Mouse (Mus musculus) A20 (cell line): ENCODE results near the gene Smad6.

Experiments
- DNase-seq: peaks from one replicate; pipeline ENCODE4 v3.0.0-alpha.2; 2011; ENCODE audit warnings: low read depth, low spot score

Smad6 gene

DNA sequence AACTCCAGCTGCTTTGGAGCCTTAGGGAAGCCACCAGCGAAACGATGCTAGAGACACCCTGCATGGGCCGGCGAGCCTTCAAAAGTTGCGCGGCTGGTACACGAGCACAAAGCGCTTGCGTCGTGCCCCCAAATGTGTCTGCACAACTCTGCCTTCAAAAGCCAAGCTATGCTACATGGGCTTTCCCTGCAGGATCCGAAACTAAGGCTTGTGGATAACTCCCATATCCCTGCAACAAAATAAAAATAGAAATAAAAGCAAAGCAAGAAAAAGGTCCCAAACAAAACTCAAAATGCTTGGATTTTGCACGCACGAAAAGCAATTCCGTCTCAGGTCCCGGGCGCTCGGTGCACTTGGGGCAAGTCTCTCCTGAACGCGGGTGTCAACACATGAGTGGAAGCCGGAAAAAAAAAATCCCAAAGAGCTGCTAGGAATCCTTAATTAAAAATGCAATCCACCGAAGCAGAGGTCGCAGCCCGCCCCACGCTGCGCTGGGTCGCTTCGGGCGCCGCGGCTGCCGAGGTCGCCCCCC is 474 bp downstream of the Smad6 start:
- DNase-seq: no peak

DNA sequence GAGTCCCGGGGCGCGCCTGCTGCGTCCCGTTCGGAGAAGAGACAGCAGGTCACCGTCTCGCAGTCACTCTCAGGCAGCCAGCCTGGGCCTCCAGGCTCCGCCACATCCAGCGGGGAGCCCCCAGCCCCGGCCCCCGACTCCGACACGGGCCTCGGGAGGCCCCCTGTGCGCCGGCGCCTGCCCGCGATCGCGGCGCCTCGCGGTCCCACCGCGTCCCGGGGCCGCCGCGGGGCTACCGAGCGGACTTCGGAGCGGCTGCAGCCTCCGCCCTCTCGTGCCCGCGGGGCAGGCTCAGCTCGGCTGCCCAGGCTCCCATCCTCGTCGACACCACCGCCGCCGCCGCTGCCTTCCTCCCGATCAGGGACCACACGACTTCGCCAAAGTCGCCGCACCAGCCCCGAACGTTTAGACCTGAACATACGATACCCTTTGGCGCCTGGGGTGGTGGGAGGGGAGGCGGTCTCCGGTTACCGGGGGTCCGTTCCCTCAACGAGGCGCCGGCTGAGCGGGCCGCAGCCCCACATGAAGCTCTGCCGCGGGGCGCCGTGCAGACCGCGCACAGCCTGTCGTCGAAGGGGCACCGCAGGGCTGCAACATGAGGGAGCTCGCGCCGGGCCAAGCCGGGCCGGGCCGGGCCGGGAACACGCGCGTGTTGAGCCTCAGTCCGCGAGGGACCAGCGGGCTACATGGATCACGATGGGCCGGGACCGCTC is 1.1 kb downstream of the Smad6 start:
- no peak for DNase-seq

- no peak for DNase-seq
Measured at GRCm38 (mm10) chr9:64020171-64020605, 1.7 kb downstream of the Smad6 start.

GRCm38 (mm10) chr9:64019036-64019886 is 2.6 kb downstream of the Smad6 start:
- DNase-seq: no peak

- DNase-seq: no peak
Measured at GRCm38 (mm10) chr9:64017861-64018793, 3.7 kb downstream of the Smad6 start.

DNA sequence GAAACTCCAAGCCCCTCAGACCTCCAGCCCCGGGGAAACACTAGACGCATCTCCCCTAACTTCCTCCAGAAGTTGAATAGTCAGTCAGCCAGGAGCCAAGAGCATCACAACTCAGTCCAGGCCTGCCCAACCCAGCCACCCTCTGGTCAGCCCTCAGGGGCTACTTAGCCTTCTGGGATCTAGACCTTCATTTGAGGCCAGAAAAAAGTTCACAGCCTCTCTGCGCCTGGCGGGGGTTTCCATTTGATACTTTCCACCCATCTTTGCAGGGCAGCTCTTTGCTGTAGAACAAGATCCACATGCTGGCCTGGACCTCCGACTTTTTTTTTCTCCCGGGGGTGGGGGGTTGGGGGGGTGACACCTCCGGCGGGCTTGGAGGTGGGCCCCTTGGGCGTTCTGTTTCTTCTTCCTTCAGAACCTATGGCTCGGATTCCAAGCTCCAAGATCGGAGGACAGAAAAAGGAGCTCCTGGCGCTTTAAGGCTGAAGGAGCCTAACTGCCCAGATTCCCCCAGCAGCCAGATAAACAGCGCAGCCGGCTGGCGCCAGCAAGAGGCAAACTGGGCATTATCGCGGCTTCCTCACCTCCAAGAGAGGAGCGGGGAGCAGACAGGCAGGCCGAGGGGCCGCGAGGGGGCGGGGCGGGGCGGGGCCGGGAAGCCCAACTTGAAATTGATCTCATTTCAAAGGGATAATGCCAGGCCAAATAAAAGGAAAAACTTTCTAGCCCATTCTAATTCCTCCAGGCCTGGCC is 5.0 kb downstream of the Smad6 start:
- no peak for DNase-seq

GRCm38 (mm10) chr9:64016092-64016491 is 5.8 kb downstream of the Smad6 start:
- no peak for DNase-seq

DNA sequence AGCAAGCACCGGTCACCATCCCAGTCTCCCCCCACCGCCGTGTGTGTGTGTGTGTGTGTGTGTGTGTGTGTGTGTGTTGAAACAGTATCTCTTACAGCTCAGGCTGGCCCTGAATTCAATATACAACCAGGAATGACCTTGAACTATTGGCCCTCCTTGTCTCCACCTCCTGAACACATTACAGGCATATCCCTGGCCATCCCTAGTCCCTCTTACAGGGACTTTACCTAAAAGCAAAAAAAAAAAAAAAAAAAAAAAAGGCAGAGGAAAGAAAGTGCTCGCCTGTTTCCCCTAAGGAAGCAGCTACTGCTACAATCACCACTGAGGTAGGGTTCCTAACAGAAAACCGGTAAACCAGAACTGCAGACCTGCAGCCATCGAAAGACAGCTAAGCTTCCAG is 7.1 kb downstream of the Smad6 start:
- no peak for DNase-seq

DNA sequence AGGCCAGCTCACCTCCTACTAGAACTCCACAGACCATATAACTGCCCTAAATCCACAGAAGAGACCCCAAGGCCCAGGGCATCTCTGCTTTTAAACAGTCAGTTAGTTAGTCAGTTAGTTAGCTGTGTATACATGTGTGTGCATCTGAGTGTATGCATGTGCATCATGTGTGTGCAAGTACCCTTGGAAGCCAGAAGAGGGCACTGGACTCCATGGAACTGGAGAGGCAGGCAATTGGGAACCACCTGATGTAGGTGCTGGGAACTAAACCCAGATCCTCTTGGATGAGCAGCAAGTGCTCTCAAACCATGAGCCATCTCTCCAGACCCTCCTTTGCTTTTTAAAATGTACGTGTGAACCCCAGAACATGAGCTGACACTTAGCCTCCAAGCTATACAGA is 10.5 kb downstream of the Smad6 start:
- DNase-seq: no peak

DNA sequence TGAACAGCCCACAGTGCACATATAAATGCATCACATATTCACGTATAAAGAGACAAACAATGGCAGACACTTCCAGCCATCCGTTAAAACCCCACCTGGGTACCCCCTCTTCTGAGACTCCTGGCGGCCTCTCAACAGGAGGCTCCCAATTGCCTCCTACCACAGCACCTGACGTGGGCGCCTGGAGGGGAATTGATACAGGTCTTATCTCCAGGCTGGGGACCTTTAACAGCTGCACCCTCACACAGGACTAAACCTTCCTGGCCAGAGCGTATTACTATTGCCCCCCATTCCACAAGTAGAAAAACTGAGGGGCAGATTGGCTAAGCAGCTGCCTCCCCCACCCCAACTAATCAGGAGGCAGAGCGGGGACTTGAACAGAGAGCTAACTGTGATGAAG is 18.9 kb downstream of the Smad6 start:
- no peak for DNase-seq

DNA sequence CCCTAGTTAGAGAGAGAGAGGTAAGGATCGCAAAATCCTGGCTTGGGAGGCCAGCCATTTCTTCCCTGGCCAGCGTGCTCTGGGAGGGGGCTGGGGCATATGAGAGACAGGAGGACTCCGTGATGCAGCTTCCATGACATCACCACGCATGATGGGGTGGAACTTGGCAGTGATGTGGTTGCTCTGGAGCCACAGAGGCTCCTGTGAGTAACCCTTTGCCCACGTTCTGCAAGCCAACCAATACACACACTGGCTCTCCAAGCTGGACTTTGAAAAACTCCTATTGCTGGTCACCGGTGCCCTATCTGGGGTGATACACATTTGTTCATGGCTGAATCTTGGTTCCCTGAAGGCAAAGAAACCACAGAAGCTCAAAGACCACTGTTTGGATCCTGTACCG is 20.8 kb downstream of the Smad6 start:
- DNase-seq: no peak

DNA sequence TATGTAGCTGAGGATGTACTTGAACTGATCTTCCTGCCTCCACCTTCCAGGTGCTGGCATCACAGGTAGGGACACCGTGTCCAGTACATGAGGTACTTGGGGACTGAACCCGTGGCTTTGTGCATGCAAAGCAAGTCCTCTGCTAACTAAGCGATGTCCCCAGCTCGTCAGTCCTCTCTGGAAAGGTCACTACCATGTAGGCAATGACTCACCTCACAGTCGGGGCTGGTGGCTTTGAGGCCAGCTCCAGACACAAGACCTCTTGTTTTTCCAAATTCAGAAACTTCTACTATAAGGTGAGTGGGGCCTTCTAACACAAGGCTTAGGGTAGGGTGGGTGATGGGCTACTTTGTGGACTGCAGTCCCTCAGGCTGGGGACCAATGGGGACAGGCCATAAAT is 21.8 kb downstream of the Smad6 start:
- no peak for DNase-seq

DNA sequence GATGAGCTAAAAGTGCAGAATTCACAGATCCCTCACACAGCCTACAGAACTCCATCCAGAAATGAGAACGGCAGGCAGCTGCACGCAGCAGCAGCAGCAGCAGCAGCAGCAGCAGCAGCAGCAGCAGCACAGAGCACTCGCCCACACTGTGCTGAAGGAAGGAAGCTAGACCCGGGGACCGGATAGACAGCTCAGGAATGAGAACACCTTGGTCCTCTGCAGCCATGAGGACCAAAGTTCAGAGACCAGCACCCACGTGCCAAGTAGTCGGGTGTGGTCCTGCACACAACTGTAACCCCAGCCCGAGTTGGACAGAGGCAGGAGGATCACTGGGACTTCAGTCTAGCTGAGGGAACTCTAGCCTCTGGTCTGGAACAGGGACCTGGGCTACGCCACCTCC is 22.7 kb downstream of the Smad6 start:
- no peak for DNase-seq

- no peak for DNase-seq
Measured at GRCm38 (mm10) chr9:63998026-63998425, 23.8 kb downstream of the Smad6 start.

- no peak for DNase-seq
Measured at GRCm38 (mm10) chr9:63997439-63997838, 24.4 kb downstream of the Smad6 start.

- no peak for DNase-seq
Measured at GRCm38 (mm10) chr9:63993256-63993655, 28.6 kb downstream of the Smad6 start.

DNA sequence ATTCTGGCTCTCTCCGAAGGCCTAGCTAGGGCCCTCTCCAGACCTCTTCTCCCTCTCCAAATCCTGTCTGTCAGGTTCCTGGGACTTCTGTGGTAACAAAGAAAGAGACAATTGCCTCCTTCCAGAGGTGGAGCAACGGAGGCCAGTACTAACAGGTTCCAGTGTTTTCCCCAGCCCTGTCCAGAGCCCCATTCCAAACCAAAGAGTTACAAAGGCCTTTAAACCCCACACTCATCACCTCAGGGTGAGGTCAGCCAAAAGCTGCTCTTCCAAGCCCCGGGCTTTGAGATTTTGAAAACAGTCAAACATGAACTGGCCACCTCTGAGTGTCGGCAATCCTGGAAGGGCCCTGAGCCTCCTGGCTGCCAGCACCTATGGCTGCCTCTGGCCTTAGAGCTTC is 29.1 kb downstream of the Smad6 start:
- no peak for DNase-seq

DNA sequence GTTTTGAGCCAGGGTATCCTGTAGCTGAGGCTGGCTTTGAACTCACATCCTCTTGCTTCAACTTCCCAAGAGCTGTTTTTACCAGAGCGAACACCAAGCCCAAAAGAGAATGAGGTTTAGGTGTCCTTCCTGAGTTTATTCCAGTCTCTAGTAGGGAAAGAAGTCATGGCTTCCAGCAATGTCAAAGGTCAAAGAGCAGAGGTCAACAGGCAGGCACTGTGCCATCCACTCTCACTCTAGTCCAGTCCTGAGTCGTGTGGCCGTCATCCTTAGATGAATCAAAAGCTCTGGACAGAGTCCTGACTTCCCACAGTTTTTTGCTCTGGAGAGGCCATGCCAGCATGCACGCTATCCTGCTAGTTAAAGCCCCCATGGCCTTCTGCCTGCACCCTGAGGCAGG is 30.7 kb downstream of the Smad6 start:
- no peak for DNase-seq

GRCm38 (mm10) chr9:63989641-63990040 is 32.2 kb downstream of the Smad6 start:
- no peak for DNase-seq

- no peak for DNase-seq
Measured at GRCm38 (mm10) chr9:63989214-63989613, 32.6 kb downstream of the Smad6 start.

GRCm38 (mm10) chr9:63985125-63985524 is 36.7 kb downstream of the Smad6 start:
- DNase-seq: no peak
